Mouse (Mus musculus): ENCODE measurements around the gene Pkig.
A peak's percentile ranks its signal among the peaks of the same experiment; 100 is the strongest.
"Not testable (repeated sequence)": the region's sequence is repeated elsewhere in the genome, so short reads cannot be mapped to it uniquely, and the experiment has no call there.

Pkig gene

GRCm38 (mm10) chr2:163643576-163643971 lies 14.6 kb upstream of the Pkig start:
- DNase-seq (ENCODE audit: low spot score in 2 of 2), result no peak

GRCm38 (mm10) chr2:163644047-163644446 lies 14.1 kb upstream of the Pkig start:
- no peak for DNase-seq (ENCODE audit: low spot score in 2 of 2)

GRCm38 (mm10) chr2:163644575-163645385 lies 13.4 kb upstream of the Pkig start, which contains the start of gene Serinc3:
Serinc3 (minus strand) TSS chr2:163645131.
- peak; percentile 100 for DNase-seq (ENCODE audit: low spot score in 2 of 2)

GRCm38 (mm10) chr2:163645700-163646460 lies 12.3 kb upstream of the Pkig start:
- no peak for DNase-seq (ENCODE audit: low spot score in 2 of 2)

GRCm38 (mm10) chr2:163646461-163647080 lies 11.6 kb upstream of the Pkig start:
- no peak for DNase-seq (ENCODE audit: low spot score in 2 of 2)

- not testable (repeated sequence) for DNase-seq (ENCODE audit: low spot score in 2 of 2)
Observed at GRCm38 (mm10) chr2:163655699-163656098, 2.5 kb upstream of the Pkig start.

GRCm38 (mm10) chr2:163657486-163657885 lies 700 bp upstream of the Pkig start:
- DNase-seq (ENCODE audit: low spot score in 2 of 2), result no peak

- no peak for DNase-seq (ENCODE audit: low spot score in 2 of 2)
Observed at GRCm38 (mm10) chr2:163658941-163659340, 755 bp downstream of the Pkig start.

- no peak for DNase-seq (ENCODE audit: low spot score in 2 of 2)
Observed at GRCm38 (mm10) chr2:163659431-163659830, 1.2 kb downstream of the Pkig start.

- DNase-seq (ENCODE audit: low spot score in 2 of 2), result no peak
Observed at GRCm38 (mm10) chr2:163660103-163660701, 2.0 kb downstream of the Pkig start.

- no peak for DNase-seq (ENCODE audit: low spot score in 2 of 2)
Observed at GRCm38 (mm10) chr2:163661371-163661850, 3.2 kb downstream of the Pkig start.

- no peak for DNase-seq (ENCODE audit: low spot score in 2 of 2)
Observed at GRCm38 (mm10) chr2:163662076-163662475, 3.9 kb downstream of the Pkig start.

- peak in 1 of 2 experiments; percentile 82 for DNase-seq (ENCODE audit: low spot score in 2 of 2)
Observed at GRCm38 (mm10) chr2:163662698-163663221, 4.6 kb downstream of the Pkig start.

GRCm38 (mm10) chr2:163663930-163664329 lies 5.7 kb downstream of the Pkig start:
- DNase-seq (ENCODE audit: low spot score in 2 of 2), result no peak

- no peak for DNase-seq (ENCODE audit: low spot score in 2 of 2)
Observed at GRCm38 (mm10) chr2:163667045-163667444, 8.9 kb downstream of the Pkig start.

GRCm38 (mm10) chr2:163670872-163671594 lies 12.8 kb downstream of the Pkig start:
- DNase-seq (ENCODE audit: low spot score in 2 of 2), result no peak

- DNase-seq (ENCODE audit: low spot score in 2 of 2), result no peak
Observed at GRCm38 (mm10) chr2:163674397-163674796, 16.2 kb downstream of the Pkig start.

GRCm38 (mm10) chr2:163675144-163675619 lies 17.0 kb downstream of the Pkig start:
- DNase-seq (ENCODE audit: low spot score in 2 of 2), result no peak

GRCm38 (mm10) chr2:163675662-163676061 lies 17.5 kb downstream of the Pkig start:
- no peak for DNase-seq (ENCODE audit: low spot score in 2 of 2)

GRCm38 (mm10) chr2:163676321-163676720 lies 18.1 kb downstream of the Pkig start:
- DNase-seq (ENCODE audit: low spot score in 2 of 2), result no peak

- DNase-seq (ENCODE audit: low spot score in 2 of 2), result peak in 1 of 2 experiments; percentile 41
Observed at GRCm38 (mm10) chr2:163676745-163677144, 18.6 kb downstream of the Pkig start.

Measured in natural killer cell, adult 2 months (primary cell).